23 mouse cellular contexts compared by ENCODE assay signal in genomic region chr8:108780766-108781165, GRCm38 (mm10).
DNase-seq lines count a peak whose midpoint lies in the region; ATAC-seq lines count a peak whose summit lies in the region.
"Had no signal": no experiment of that assay in that cellular context is flagged by ENCODE, and none has a peak within 500 bp of the region (broad histone marks: within the 10 kb centered on the region; RNA-seq: fewer than 3 reads in every experiment).

No protein-coding gene starts in this region.

- WGBS in limb, embryonic 12.5 days = 75% methylated on average over 6 of the region's 6 CpGs
- WGBS in limb, embryonic 10.5 days = 91% methylated on average over 6 of the region's 6 CpGs

- no peak overlapping the region for H3K4me3 ChIP-seq in limb, embryonic 12.5 days (replicated peaks)
- H3K4me3 ChIP-seq in limb, embryonic 10.5 days = no peak overlapping the region
- H3K4me3 ChIP-seq: embryonic facial prominence, embryonic 12.5 days; embryonic facial prominence, embryonic 15.5 days; gastrocnemius, adult 2 months; heart, embryonic 12.5 days; heart, embryonic 15.5 days; hindbrain, embryonic 12.5 days; hindbrain, embryonic 15.5 days had no signal

- no peaks in the 10 kb centered on the region for H3K27me3 ChIP-seq in limb, embryonic 12.5 days
- H3K27me3 ChIP-seq in limb, embryonic 10.5 days (ENCODE audit: low read depth, poor library complexity, severe bottlenecking) = no peaks in the 10 kb centered on the region
- H3K27me3 ChIP-seq: embryonic facial prominence, embryonic 12.5 days; embryonic facial prominence, embryonic 15.5 days; heart, embryonic 12.5 days; heart, embryonic 15.5 days; hindbrain, embryonic 12.5 days; Patski had no signal

- DNase-seq in adrenal gland, adult 8-10 months = peak; percentile 58
- DNase-seq in adrenal gland, adult 18-20 months (ENCODE audit: low spot score in 2 of 2) = no peak
- no peak for DNase-seq in limb, embryonic 10.5 days (ENCODE audit: low spot score)
- DNase-seq in 3T3-L1 (ENCODE audit: low read depth, low spot score) (peak; percentile 61), NIH3T3 (ENCODE audit: low read depth) (peak; percentile 65)
- no peak for DNase-seq in gastrocnemius, adult 8-10 months (ENCODE audit: low spot score in 2 of 2)
- no peak for DNase-seq in spleen, postnatal 36 days (ENCODE audit: low spot score in 2 of 2)
- DNase-seq: cerebellum, adult 18-20 months; cerebellum, adult 9-11 months; cerebellum, postnatal 25 days; forebrain, postnatal 0 days; gastrocnemius, postnatal 25 days had no signal

- H3K9me3 ChIP-seq in limb, embryonic 12.5 days = no peaks in the 10 kb centered on the region
- no peaks in the 10 kb centered on the region for H3K9me3 ChIP-seq in limb, embryonic 10.5 days (replicated peaks)
- H3K9me3 ChIP-seq: embryonic facial prominence, embryonic 12.5 days; embryonic facial prominence, embryonic 15.5 days; heart, embryonic 12.5 days; heart, embryonic 15.5 days; hindbrain, embryonic 12.5 days; hindbrain, embryonic 15.5 days had no signal

- ATAC-seq in limb, embryonic 12.5 days (ENCODE audit: insufficient number of reproducible peaks, insufficient read depth, low FRiP score, low TSS enrichment, low read depth) = 0 out of 2 replicates have a peak, but pooled peaks have one; percentile 27
- ATAC-seq: forebrain, embryonic 14.5 days; forebrain, postnatal 0 days; intestine, postnatal 0 days; Patski had no signal

- H3K36me3 ChIP-seq in limb, embryonic 12.5 days = peaks cover 5% of the 10 kb centered on the region; the same call in 1 of the 2 replicates
- H3K36me3 ChIP-seq in limb, embryonic 10.5 days = no peaks in the 10 kb centered on the region
- H3K36me3 ChIP-seq: embryonic facial prominence, embryonic 12.5 days; embryonic facial prominence, embryonic 15.5 days; heart, embryonic 12.5 days; heart, embryonic 15.5 days; hindbrain, embryonic 12.5 days; hindbrain, embryonic 15.5 days had no signal

- no peak overlapping the region for H3K9ac ChIP-seq in limb, embryonic 12.5 days (replicated peaks)
- H3K9ac ChIP-seq: embryonic facial prominence, embryonic 12.5 days; embryonic facial prominence, embryonic 15.5 days; forebrain, postnatal 0 days; heart, embryonic 12.5 days; heart, embryonic 15.5 days; hindbrain, embryonic 12.5 days; hindbrain, embryonic 15.5 days had no signal

- H3K4me2 ChIP-seq in limb, embryonic 12.5 days = no peak overlapping the region
- H3K4me2 ChIP-seq: embryonic facial prominence, embryonic 12.5 days; embryonic facial prominence, embryonic 15.5 days; heart, embryonic 12.5 days; heart, embryonic 15.5 days; hindbrain, embryonic 12.5 days; hindbrain, embryonic 15.5 days had no signal

- H3K27ac ChIP-seq in limb, embryonic 12.5 days = no peak overlapping the region
- no peak overlapping the region for H3K27ac ChIP-seq in limb, embryonic 10.5 days
- H3K27ac ChIP-seq: embryonic facial prominence, embryonic 15.5 days; gastrocnemius, adult 2 months; heart, embryonic 15.5 days; hindbrain, embryonic 12.5 days; hindbrain, embryonic 15.5 days had no signal

- H3K4me1 ChIP-seq in limb, embryonic 12.5 days (replicated peaks) = peaks cover 66% of the 10 kb centered on the region
- H3K4me1 ChIP-seq in limb, embryonic 10.5 days = peaks cover 42% of the 10 kb centered on the region

Comparison
In these comparisons a context has a peak if more than half of its experiments do, and no peak if none do; other contexts are left out.
1. DNase-seq: peak in adrenal gland, adult 8-10 months (single experiment), 3T3-L1 (single experiment) and NIH3T3 (single experiment); none in adrenal gland, adult 18-20 months (0 of 2), limb, embryonic 10.5 days (single experiment), gastrocnemius, adult 8-10 months (0 of 2) and spleen, postnatal 36 days (0 of 2).